Mouse (Mus musculus): ENCODE data around the gene Hist3h2ba.

DNA sequence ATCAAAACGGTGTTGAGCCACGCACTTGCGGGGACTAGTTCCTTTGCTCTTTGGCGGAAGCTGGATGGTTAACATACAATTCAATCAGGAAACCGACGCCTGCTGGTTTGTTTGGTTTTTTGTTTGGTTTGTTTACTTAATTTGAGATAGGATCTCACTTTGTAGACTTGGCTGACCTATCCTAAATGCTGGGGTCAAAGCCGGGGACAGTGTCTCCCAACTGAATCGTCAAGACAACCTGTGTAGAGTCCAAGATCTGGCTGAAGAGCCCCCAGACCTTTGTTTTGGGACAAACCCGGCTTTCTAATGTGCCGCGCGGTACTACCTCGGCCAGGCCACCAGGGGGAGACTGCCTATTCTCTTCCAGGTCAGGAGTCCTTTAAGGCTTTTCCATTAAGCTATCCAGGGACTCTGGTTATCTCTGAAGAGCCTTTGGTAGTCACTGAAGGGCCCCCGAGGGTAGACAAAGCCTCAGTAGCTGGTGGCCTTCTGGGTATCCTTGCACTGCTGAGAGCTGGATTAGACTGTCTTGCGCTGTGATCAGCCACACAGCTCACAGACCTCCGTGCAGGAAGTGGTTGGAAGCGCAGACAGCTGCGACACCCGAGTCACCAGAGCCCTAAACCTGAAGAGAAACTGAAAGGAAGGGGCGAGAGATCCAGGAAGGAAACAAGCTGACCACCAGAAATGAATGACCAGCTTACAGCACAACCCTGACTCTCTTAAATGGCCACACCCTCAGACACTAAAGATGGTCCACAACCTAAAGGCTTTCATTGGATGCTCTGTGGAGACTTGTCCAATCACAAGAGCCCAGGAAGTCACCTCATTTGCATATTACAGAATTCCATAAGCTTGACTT lies 20.7 kb upstream of the Hist3h2ba start:
- peak; percentile 81 for TF ChIP-seq CTCF (IDR thresholded peaks at IDR 0.05; ENCODE audit: low read depth)
- TF ChIP-seq EP300 (IDR thresholded peaks at IDR 0.05; ENCODE audit: low read depth): no peak
